Mouse (Mus musculus) stomach, postnatal 0 days (tissue): ENCODE measurements around the gene Pkp1.

Experiments
- CTCF ChIP-seq: IDR thresholded peaks from 2 replicates; pipeline ENCODE4 v1.5.1; 2016; ENCODE audit warnings: antibody characterized with exemption, low read depth, mild to moderate bottlenecking, moderate library complexity
- EP300 ChIP-seq: optimal IDR thresholded peaks from 2 replicates; pipeline ENCODE3; 2016; ENCODE audit warnings: antibody characterized with exemption

DNA sequence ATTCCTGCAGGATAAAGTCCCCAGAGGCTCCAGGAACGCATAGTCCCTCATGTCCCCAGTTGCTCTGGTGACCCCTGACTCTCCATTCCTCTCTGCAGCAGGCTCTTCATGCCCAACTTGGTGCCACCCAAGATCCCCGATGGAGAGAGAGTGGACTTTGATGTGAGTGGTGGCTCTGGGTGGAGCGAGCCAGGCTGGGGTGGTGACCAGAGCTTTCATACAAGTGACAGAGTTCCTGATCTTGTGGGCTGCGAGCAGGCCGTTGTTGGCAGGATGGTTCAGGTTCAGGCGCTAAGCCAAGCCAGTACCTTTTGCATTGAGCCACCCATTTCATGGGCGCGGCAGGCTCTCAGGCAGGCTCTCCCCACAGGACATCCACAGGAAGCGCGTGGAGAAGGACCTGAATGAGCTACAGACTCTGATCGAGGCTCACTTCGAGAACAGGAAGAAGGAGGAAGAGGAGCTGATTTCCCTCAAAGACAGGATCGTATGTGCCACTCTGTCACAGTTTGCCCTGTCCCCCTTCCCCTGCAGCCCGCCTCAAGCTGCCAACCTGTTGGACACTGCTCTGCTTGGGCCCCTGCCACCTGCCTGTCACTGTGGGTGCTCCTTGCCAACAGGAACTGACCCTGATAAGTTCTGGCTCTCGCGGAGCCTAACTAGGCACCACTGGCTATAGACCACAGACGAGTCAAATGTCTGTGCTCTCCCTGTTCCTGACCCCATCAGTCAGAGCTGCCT, 71.2 kb downstream of the Pkp1 start:
- TF ChIP-seq CTCF: no peak
- no peak for TF ChIP-seq EP300
